Mouse (Mus musculus) thymus, adult 2 months (tissue): Measurements from ENCODE around the gene Edil3. TPM values are rescaled to one million over a fixed set of nuclear protein-coding genes. Genes with fewer than 3 reads are reported as not detected.

Experiments used
- DNase-seq: peaks from one replicate; pipeline ENCODE4 v3.0.0; 2021
- H3K27ac ChIP-seq: fragments of 200-500 bp; 2 replicates; pipeline ENCODE4 v1.5.1; 2012; ENCODE audit warnings: low read length, control low read depth; ENCODE audit not compliant: control insufficient read depth, insufficient read depth
- H3K27me3 ChIP-seq: fragments of 200-500 bp; 2 replicates; pipeline ENCODE4 v1.6.1; 2012; ENCODE audit warnings: mild to moderate bottlenecking, low read length, moderate library complexity, mixed read lengths; ENCODE audit not compliant: control insufficient read depth, insufficient read depth
- H3K36me3 ChIP-seq: fragments of 200-500 bp; 2 replicates; pipeline ENCODE4 v1.6.1; 2012; ENCODE audit warnings: mild to moderate bottlenecking, low read length, moderate library complexity; ENCODE audit not compliant: control insufficient read depth, insufficient read depth
- H3K4me1 ChIP-seq: fragments of 200-500 bp; replicated peaks from 2 replicates; pipeline ENCODE4 v1.6.1; 2012; ENCODE audit warnings: low read length; ENCODE audit not compliant: control insufficient read depth, insufficient read depth
- H3K4me3 ChIP-seq: fragments of 200-500 bp; 2 replicates; pipeline ENCODE4 v1.5.1; 2012; ENCODE audit warnings: mild to moderate bottlenecking, low read length, control low read depth, moderate library complexity; ENCODE audit not compliant: control insufficient read depth, insufficient read depth
- CTCF ChIP-seq: fragments of 200-500 bp; IDR thresholded peaks from 2 replicates; pipeline ENCODE4 v1.5.1; 2012; ENCODE audit warnings: mild to moderate bottlenecking, control low read depth, low read length, moderate library complexity, borderline replicate concordance; ENCODE audit not compliant: control insufficient read depth, poor library complexity, insufficient read depth; ENCODE audit errors: extremely low read depth
- POLR2A ChIP-seq: fragments of 200-500 bp; IDR thresholded peaks from 2 replicates; pipeline ENCODE4 v1.6.1; 2012; ENCODE audit warnings: mild to moderate bottlenecking, low read length, control low read depth, moderate library complexity; ENCODE audit not compliant: control insufficient read depth, poor library complexity, insufficient read depth; ENCODE audit errors: extremely low read depth
- WGBS: fragments of 180-500 bp; shearing (Covaris S2); methylation state at CpG from one replicate; pipeline ENCODE4 v1.1.7; 2018; 5-methylcytosine and 5-hydroxymethylcytosine counted together
- polyA plus RNA-seq: library from polyadenylated mRNA; depleted of rRNA; stranded (reverse); fragments of >200 nt; gene quantifications from 2 replicates; pipeline ENCODE4 v1.2.3, GENCODE M21; 2012

The Edil3 gene
- polyA plus RNA-seq, 1 experiment, result not detected

GRCm38 (mm10) chr13:89119809-89120208 is 298.5 kb downstream of the Edil3 start:
- DNase-seq, result no peak
- WGBS, result 93% methylated on average over 8 of the region's 8 CpGs
- H3K27me3 ChIP-seq, result no peaks in the 10 kb centered on the region
- H3K27ac ChIP-seq, result no peak overlapping the region
- no peaks in the 10 kb centered on the region for H3K36me3 ChIP-seq
- no peak overlapping the region for H3K4me3 ChIP-seq
- TF ChIP-seq POLR2A (no peak), CTCF (no peak)
- H3K4me1 ChIP-seq, result no peaks in the 10 kb centered on the region

- H3K4me3 ChIP-seq, result no peak overlapping the region
- no peaks in the 10 kb centered on the region for H3K4me1 ChIP-seq
- 89% methylated on average over 6 of the region's 6 CpGs for WGBS
- TF ChIP-seq CTCF (no peak), POLR2A (no peak)
- DNase-seq, result no peak
- no peaks in the 10 kb centered on the region for H3K27me3 ChIP-seq
- H3K27ac ChIP-seq, result no peak overlapping the region
- no peaks in the 10 kb centered on the region for H3K36me3 ChIP-seq
These were observed 301.4 kb downstream of the Edil3 start for GRCm38 (mm10) chr13:89122511-89123253.

DNA sequence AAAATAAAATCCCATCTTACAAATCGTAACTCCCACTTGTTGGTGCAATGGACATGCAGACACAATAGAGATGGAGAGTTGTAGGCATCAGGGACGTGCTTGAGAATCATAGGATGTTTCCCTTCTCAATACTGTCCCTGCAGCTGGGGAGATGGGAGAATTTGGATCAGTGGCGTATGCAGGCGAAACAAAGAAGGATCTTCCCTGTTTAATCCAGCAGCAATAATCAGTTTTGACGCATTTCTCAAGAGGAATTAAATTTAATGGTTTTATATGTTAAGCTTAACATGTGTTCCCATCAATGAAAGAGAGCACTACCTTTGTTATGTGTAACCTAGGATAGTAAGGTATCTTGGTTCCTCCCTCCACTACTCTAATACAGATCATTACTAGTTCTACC is 302.1 kb downstream of the Edil3 start:
- no peak for DNase-seq
- H3K4me1 ChIP-seq, result no peaks in the 10 kb centered on the region
- no peaks in the 10 kb centered on the region for H3K27me3 ChIP-seq
- TF ChIP-seq CTCF, result no peak
- no peak for TF ChIP-seq POLR2A
- H3K36me3 ChIP-seq, result no peaks in the 10 kb centered on the region
- WGBS, result 91% methylated on average over 5 of the region's 5 CpGs
- no peak overlapping the region for H3K27ac ChIP-seq
- no peak overlapping the region for H3K4me3 ChIP-seq

- H3K4me3 ChIP-seq, result no peak overlapping the region
- no peak for DNase-seq
- no peaks in the 10 kb centered on the region for H3K27me3 ChIP-seq
- H3K27ac ChIP-seq, result no peak overlapping the region
- no peaks in the 10 kb centered on the region for H3K4me1 ChIP-seq
- TF ChIP-seq CTCF, result no peak
- no peak for TF ChIP-seq POLR2A
- WGBS, result 97% methylated on average over 4 of the region's 4 CpGs
- H3K36me3 ChIP-seq, result no peaks in the 10 kb centered on the region
These were observed 324.8 kb downstream of the Edil3 start for GRCm38 (mm10) chr13:89146056-89146547.

GRCm38 (mm10) chr13:89151878-89152277 is 330.6 kb downstream of the Edil3 start:
- Histone ChIP-seq H3K4me3 (no peak overlapping the region), H3K36me3 (no peaks in the 10 kb centered on the region), H3K27ac (no peak overlapping the region), H3K27me3 (no peaks in the 10 kb centered on the region), H3K4me1 (no peaks in the 10 kb centered on the region)
- TF ChIP-seq POLR2A (no peak), CTCF (no peak)
- WGBS, result 95% methylated on average over 3 of the region's 3 CpGs
- DNase-seq, result no peak

- TF ChIP-seq POLR2A (no peak), CTCF (no peak)
- Histone ChIP-seq H3K4me3 (no peak overlapping the region), H3K27ac (no peak overlapping the region), H3K27me3 (no peaks in the 10 kb centered on the region), H3K36me3 (no peaks in the 10 kb centered on the region), H3K4me1 (no peaks in the 10 kb centered on the region)
- WGBS, result 35% methylated on average over 1 of the region's 1 CpGs
- DNase-seq, result no peak
These were observed 346.7 kb downstream of the Edil3 start for GRCm38 (mm10) chr13:89167960-89168359.
